In genomic region chr4:135986943-135987710, GRCm38 (mm10) we compare ENCODE assay signal across 8 mouse cellular contexts. TPM values are rescaled to one million over a fixed set of nuclear protein-coding genes. Genes with fewer than 3 reads are reported as not detected.
DNase-seq lines count a peak whose midpoint lies in the region; ATAC-seq lines count a peak whose summit lies in the region.

Gene Pithd1, minus strand, starts transcription at chr4:135987264.

- under 1% methylated on average over 74 of the region's 81 CpGs for WGBS in hindbrain, embryonic 12.5 days

- DNase-seq in Muller cell, postnatal 12 days (ENCODE audit: inconsistent ontology term) = peak; percentile 93
- DNase-seq in cerebellum, adult 9-11 months = peak; percentile 94
- peak; percentile 88 to 91 for DNase-seq in frontal cortex, postnatal 10 days (ENCODE audit: low spot score in 2 of 2)
- DNase-seq in layer of hippocampus, postnatal 14 days (ENCODE audit: low spot score in 2 of 2) = peak; percentile 93
- DNase-seq in lung, postnatal 14 days = peak; percentile 91
- DNase-seq in retina, adult 2 months (ENCODE audit: low read depth, low spot score) = peak; percentile 86
- DNase-seq in thymus, postnatal 36 days = peak; percentile 93 to 95

- H3K27me3 ChIP-seq in hindbrain, embryonic 12.5 days = no peaks in the 10 kb centered on the region

- H3K4me3 ChIP-seq in hindbrain, embryonic 12.5 days = peak within 1 kb of the TSS; percentile 93

- H3K9ac ChIP-seq in hindbrain, embryonic 12.5 days = peak within 1 kb of the TSS; percentile 95

- H3K4me2 ChIP-seq in hindbrain, embryonic 12.5 days (replicated peaks) = peak within 1 kb of the TSS; percentile 94

- peak within 1 kb of the TSS; percentile 85 for H3K27ac ChIP-seq in hindbrain, embryonic 12.5 days

- peak; percentile 89 for ATAC-seq in hindbrain, embryonic 12.5 days (ENCODE audit: low FRiP score)

- peaks cover 22% of the 10 kb centered on the region for H3K4me1 ChIP-seq in hindbrain, embryonic 12.5 days

- no peaks in the 10 kb centered on the region for H3K9me3 ChIP-seq in hindbrain, embryonic 12.5 days (replicated peaks)

- peaks cover 26% of the 10 kb centered on the region for H3K36me3 ChIP-seq in hindbrain, embryonic 12.5 days

RNA-seq across cellular contexts. Expression of gene Pithd1, which starts in this region (rescaled TPM):
- 58.3 and 59.8 TPM in 2 replicates for polyA plus RNA-seq in hindbrain, embryonic 12.5 days (2016; fragmentation: Nextera tagmentation; extraction: Ambion mirVana)
- total RNA-seq in layer of hippocampus, postnatal 14 days (2021) = 10 to 100 TPM; 86.8 to 90.1 TPM

Comparison
In these comparisons a context has a peak if more than half of its experiments do, and no peak if none do; other contexts are left out.
1. Peak in every context shown above with its lines: DNase-seq, ATAC-seq, H3K4me3 ChIP-seq and H3K27ac ChIP-seq.